Comparison of ENCODE assay signal across 8 mouse cellular contexts in the genomic region with DNA sequence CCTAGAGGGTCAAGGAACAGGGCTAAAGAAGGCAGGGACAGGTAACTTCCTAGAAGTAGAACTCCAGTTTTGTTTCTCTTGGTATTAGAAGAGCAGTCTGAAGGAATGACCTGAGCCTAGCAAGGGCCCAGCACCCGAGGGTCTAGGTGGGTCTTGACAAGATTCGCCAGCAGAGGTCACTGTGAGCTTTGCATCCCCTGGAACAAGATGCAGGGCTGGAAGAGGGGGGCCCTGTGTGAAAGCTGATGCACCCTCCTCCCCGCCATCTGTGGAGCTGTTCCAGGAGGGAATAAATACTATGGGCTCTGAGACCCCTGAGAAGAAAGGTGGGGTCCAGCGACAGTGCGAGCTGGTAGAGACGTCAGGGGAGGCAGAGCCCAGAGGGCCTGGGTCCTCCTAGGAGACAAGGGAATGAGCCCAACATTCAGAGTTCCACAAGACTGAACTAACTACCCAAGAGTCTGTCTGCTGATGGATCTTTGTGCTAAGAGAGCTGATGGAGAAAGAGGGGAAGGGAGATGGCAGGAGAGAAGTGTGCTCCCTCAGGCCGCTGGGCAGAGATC. TPM values are rescaled to one million over a fixed set of nuclear protein-coding genes. Genes with fewer than 3 reads are reported as not detected.
DNase-seq lines count a peak whose midpoint lies in the region; ATAC-seq and TF ChIP-seq lines count a peak whose summit lies in the region.

No protein-coding gene starts in this region.

- H3K27me3 ChIP-seq in embryonic facial prominence, embryonic 15.5 days = peaks cover 46% of the 10 kb centered on the region
- H3K27me3 ChIP-seq in hindbrain, embryonic 11.5 days (ENCODE audit: control insufficient read depth, insufficient read depth, low read length) = peaks cover 12% of the 10 kb centered on the region
- peaks cover 36% of the 10 kb centered on the region for H3K27me3 ChIP-seq in liver, postnatal 0 days (ENCODE audit: insufficient read depth, low read length)
- H3K27me3 ChIP-seq in neural tube, embryonic 12.5 days (replicated peaks) = peaks cover 20% of the 10 kb centered on the region

- TF ChIP-seq EP300 in liver, postnatal 0 days (IDR thresholded peaks at IDR 0.05; ENCODE audit: low read depth) = no peak

- H3K4me3 ChIP-seq in bone marrow macrophage, adult 2 months (ENCODE audit: insufficient read depth, low read length) = no peak overlapping the region
- no peak overlapping the region for H3K4me3 ChIP-seq in embryonic facial prominence, embryonic 15.5 days (replicated peaks)
- H3K4me3 ChIP-seq in hindbrain, embryonic 11.5 days (ENCODE audit: low read depth, low read length) = no peak overlapping the region
- no peak overlapping the region for H3K4me3 ChIP-seq in liver, postnatal 0 days (ENCODE audit: low read depth, low read length)
- H3K4me3 ChIP-seq in neural tube, embryonic 12.5 days = no peak overlapping the region

- H3K4me2 ChIP-seq in embryonic facial prominence, embryonic 15.5 days (replicated peaks) = peak overlapping the region; percentile 88
- peak overlapping the region; percentile 97; the same call in 1 of the 2 replicates for H3K4me2 ChIP-seq in hindbrain, embryonic 11.5 days (replicated peaks; ENCODE audit: low read depth, low read length)
- no peak overlapping the region for H3K4me2 ChIP-seq in liver, postnatal 0 days (ENCODE audit: low read depth, low read length)
- H3K4me2 ChIP-seq in neural tube, embryonic 12.5 days (replicated peaks) = 0 out of 2 replicates have a peak overlapping the region, but pooled peaks have one; percentile 95

- peak; percentile 65 for TF ChIP-seq CTCF in bone marrow macrophage, adult 2 months (IDR thresholded peaks at IDR 0.05; ENCODE audit: low read depth, low read length)
- TF ChIP-seq CTCF in liver, postnatal 0 days (IDR thresholded peaks at IDR 0.05; ENCODE audit: low read depth) = peak; percentile 57

- peak; percentile 74 for DNase-seq in right cerebral cortex, postnatal 4 days
- DNase-seq in right cerebral cortex, postnatal 25 days = no peak
- DNase-seq in hindbrain, embryonic 11.5 days (ENCODE audit: low spot score) = peak; percentile 77
- peak; percentile 50 for DNase-seq in liver, postnatal 0 days

- TF ChIP-seq POLR2A in bone marrow macrophage, adult 2 months (IDR thresholded peaks at IDR 0.05; ENCODE audit: borderline replicate concordance, low read depth, low read length) = no peak

- 7% methylated on average over 7 of the region's 7 CpGs for WGBS in embryonic facial prominence, embryonic 15.5 days
- 9% methylated on average over 7 of the region's 7 CpGs for whole genome bisulfite sequencing in hindbrain, embryonic 11.5 days
- 16% methylated on average over 7 of the region's 7 CpGs for WGBS in liver, postnatal 0 days (ENCODE audit: insufficient replicate concordance)
- WGBS in neural tube, embryonic 12.5 days = 11% methylated on average over 7 of the region's 7 CpGs

- no peak for ATAC-seq in embryonic facial prominence, embryonic 15.5 days (ENCODE audit: insufficient number of reproducible peaks, low FRiP score, low TSS enrichment, low read depth)
- peak; percentile 58 for ATAC-seq in hindbrain, embryonic 11.5 days (ENCODE audit: low FRiP score)
- ATAC-seq in liver, postnatal 0 days = no peak
- ATAC-seq in neural tube, embryonic 12.5 days (ENCODE audit: low FRiP score, low read depth) = peak; percentile 51
- no peak for ATAC-seq in erythroblast, adult 5-6 weeks (replicated peaks; ENCODE audit: low FRiP score, poor library complexity, severe bottlenecking)

- H3K36me3 ChIP-seq in embryonic facial prominence, embryonic 15.5 days = no peaks in the 10 kb centered on the region
- H3K36me3 ChIP-seq in hindbrain, embryonic 11.5 days (ENCODE audit: control insufficient read depth, insufficient read depth, low read length) = no peaks in the 10 kb centered on the region
- H3K36me3 ChIP-seq in liver, postnatal 0 days (replicated peaks; ENCODE audit: insufficient read depth, low read length) = no peaks in the 10 kb centered on the region
- no peaks in the 10 kb centered on the region for H3K36me3 ChIP-seq in neural tube, embryonic 12.5 days

- H3K9ac ChIP-seq in embryonic facial prominence, embryonic 15.5 days = no peak overlapping the region
- no peak overlapping the region for H3K9ac ChIP-seq in hindbrain, embryonic 11.5 days (ENCODE audit: low read depth, low read length)
- H3K9ac ChIP-seq in liver, postnatal 0 days (replicated peaks) = no peak overlapping the region
- H3K9ac ChIP-seq in neural tube, embryonic 12.5 days = no peak overlapping the region

- H3K9me3 ChIP-seq in embryonic facial prominence, embryonic 15.5 days (replicated peaks) = no peaks in the 10 kb centered on the region
- H3K9me3 ChIP-seq in hindbrain, embryonic 11.5 days (ENCODE audit: control insufficient read depth, low read length) = no peaks in the 10 kb centered on the region
- H3K9me3 ChIP-seq in liver, postnatal 0 days (ENCODE audit: low read length) = no peaks in the 10 kb centered on the region
- H3K9me3 ChIP-seq in neural tube, embryonic 12.5 days = no peaks in the 10 kb centered on the region

- 0 out of 2 replicates have a peak, but pooled peaks cover 2% of the 10 kb centered on the region for H3K4me1 ChIP-seq in bone marrow macrophage, adult 2 months (ENCODE audit: control insufficient read depth, insufficient read depth, low read length)
- peaks cover 18% of the 10 kb centered on the region for H3K4me1 ChIP-seq in embryonic facial prominence, embryonic 15.5 days
- peaks cover 4% of the 10 kb centered on the region; the same call in 1 of the 2 replicates for H3K4me1 ChIP-seq in hindbrain, embryonic 11.5 days (replicated peaks; ENCODE audit: control insufficient read depth, insufficient read depth, low read length)
- peaks cover 10% of the 10 kb centered on the region; the same call in 1 of the 2 replicates for H3K4me1 ChIP-seq in liver, postnatal 0 days (ENCODE audit: insufficient read depth)
- peaks cover 19% of the 10 kb centered on the region for H3K4me1 ChIP-seq in neural tube, embryonic 12.5 days

- no peak overlapping the region for H3K27ac ChIP-seq in bone marrow macrophage, adult 2 months (ENCODE audit: insufficient read depth, low read depth, low read length)
- no peak overlapping the region for H3K27ac ChIP-seq in embryonic facial prominence, embryonic 15.5 days (replicated peaks)
- no peak overlapping the region for H3K27ac ChIP-seq in hindbrain, embryonic 11.5 days (ENCODE audit: low read depth, low read length)
- no peak overlapping the region for H3K27ac ChIP-seq in liver, postnatal 0 days (ENCODE audit: low read depth)
- no peak overlapping the region for H3K27ac ChIP-seq in neural tube, embryonic 12.5 days

RNA-seq across cellular contexts. Expression of a gene that starts 53.8 kb away (rescaled TPM):
- 2.3 and 3.0 TPM in 2 replicates for polyA plus RNA-seq in bone marrow macrophage, adult 2 months (2012; ENCODE audit: insufficient read depth, insufficient read length, missing spikeins)
- 0.64 and 0.73 TPM in 2 replicates for polyA plus RNA-seq in embryonic facial prominence, embryonic 15.5 days (2015; fragmentation: Nextera tagmentation; extraction: Ambion mirVana)
- polyA plus RNA-seq in hindbrain, embryonic 11.5 days (2014; fragmentation: Nextera tagmentation; extraction: Ambion mirVana) = not detected in 2 replicates
- polyA plus RNA-seq in liver, postnatal 0 days (2015; fragmentation: Nextera tagmentation; extraction: Ambion mirVana) = 0.06 and 0.11 TPM in 2 replicates
- polyA plus RNA-seq in neural tube, embryonic 12.5 days (2016; fragmentation: Nextera tagmentation; extraction: Ambion mirVana) = 0.20 and 0.24 TPM in 2 replicates
- total RNA-seq in erythroblast, adult 5-6 weeks (2015; ENCODE audit: low replicate concordance) = not detected in 2 replicates
- total RNA-seq in erythroblast, adult 5-6 weeks (2017; ENCODE audit: low replicate concordance) = 0.09 TPM in 1 of 2 replicates, not detected in the other

Comparison
In these comparisons a context has a peak if more than half of its experiments do, and no peak if none do; other contexts are left out.
1. ATAC-seq: peak in hindbrain, embryonic 11.5 days (single experiment) and neural tube, embryonic 12.5 days (single experiment); none in embryonic facial prominence, embryonic 15.5 days (single experiment), liver, postnatal 0 days (single experiment) and erythroblast, adult 5-6 weeks (single experiment).